Mouse (Mus musculus) lung, adult 2 months (tissue): ENCODE measurements around the gene Enpp6.

Experiments
- CTCF ChIP-seq: fragments of 200-500 bp; IDR thresholded peaks from 2 replicates; pipeline ENCODE4 v1.5.1; 2011; ENCODE audit warnings: mild to moderate bottlenecking, low read length, control low read depth; ENCODE audit not compliant: insufficient read depth
- POLR2A ChIP-seq: fragments of 200-500 bp; IDR thresholded peaks from 2 replicates; pipeline ENCODE4 v1.6.1; 2011; ENCODE audit warnings: low read depth, mild to moderate bottlenecking, control low read depth, low read length, borderline replicate concordance; ENCODE audit errors: extremely low read depth

DNA sequence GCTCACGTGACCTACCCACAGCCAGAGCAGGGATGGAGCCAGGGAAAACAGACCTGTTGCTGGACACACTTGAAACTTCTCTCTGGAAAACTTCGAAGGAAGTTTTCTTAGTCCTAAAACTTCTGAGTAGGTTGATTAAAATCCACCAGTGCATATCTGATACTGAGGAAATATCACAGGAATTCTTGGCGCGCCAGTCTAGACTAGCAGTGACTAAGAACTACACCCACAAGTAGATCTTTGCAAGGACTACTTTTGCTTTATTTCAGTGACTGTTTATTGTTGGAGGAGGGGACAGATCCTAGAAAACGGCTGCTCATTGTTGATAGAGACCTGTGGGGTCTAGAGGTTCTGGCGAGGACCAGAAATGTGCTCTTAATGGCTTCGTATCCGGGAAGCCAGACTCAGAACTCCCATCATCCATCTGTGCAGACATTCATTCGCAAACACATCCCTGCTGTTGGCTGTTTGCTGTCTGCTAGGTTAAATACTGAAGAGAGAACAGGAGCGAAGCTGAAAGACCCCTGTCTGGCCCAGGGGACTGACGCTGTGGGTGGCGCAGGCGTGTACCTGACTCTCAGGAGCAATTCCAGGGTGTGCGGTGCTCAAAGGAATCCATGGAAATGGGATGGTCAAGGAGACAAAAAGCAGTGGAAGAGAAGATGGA is 38.5 kb upstream of the Enpp6 start:
- TF ChIP-seq CTCF, result no peak
- no peak for TF ChIP-seq POLR2A
